Mouse (Mus musculus) splenic B cell, adult 2 months (primary cell): ENCODE results near the gene Fhdc1.

Experiments
- DNase-seq: peaks from one replicate; pipeline ENCODE4 v3.0.0-alpha.2; 2011; ENCODE audit warnings: low read depth, low spot score
- H3K27me3 ChIP-seq: 2 replicates; pipeline ENCODE4 v1.6.1; 2012; ENCODE audit warnings: mild to moderate bottlenecking, low read length, moderate library complexity, mixed read lengths; ENCODE audit not compliant: control insufficient read depth, poor library complexity, insufficient read depth, severe bottlenecking
- H3K36me3 ChIP-seq: 2 replicates; pipeline ENCODE4 v1.6.1; 2012; ENCODE audit warnings: mild to moderate bottlenecking, low read length, moderate library complexity, mixed read lengths; ENCODE audit not compliant: control insufficient read depth, poor library complexity, insufficient read depth, severe bottlenecking

Fhdc1 gene

DNA sequence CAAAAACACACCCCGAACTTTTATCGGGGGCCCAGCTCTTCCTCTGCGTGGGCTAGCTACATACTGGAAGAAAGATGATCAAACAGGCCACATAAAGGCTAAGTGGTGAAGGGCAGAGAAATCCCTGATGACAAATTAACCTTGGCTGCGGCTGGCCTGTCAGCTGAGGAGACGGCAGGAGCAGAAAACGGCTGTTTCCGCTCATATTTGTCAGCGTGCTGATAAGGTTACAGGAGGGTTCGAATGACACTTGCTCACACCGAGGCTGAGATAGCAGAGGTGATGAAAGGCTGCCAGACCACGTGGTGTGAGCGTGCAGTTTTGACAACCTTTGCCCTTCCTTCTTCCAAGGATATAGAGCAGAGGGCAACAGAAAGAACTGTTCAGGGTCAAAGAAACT is 19.3 kb downstream of the Fhdc1 start:
- DNase-seq, result no peak
- no peaks in the 10 kb centered on the region for H3K27me3 ChIP-seq
- H3K36me3 ChIP-seq, result no peaks in the 10 kb centered on the region

DNA sequence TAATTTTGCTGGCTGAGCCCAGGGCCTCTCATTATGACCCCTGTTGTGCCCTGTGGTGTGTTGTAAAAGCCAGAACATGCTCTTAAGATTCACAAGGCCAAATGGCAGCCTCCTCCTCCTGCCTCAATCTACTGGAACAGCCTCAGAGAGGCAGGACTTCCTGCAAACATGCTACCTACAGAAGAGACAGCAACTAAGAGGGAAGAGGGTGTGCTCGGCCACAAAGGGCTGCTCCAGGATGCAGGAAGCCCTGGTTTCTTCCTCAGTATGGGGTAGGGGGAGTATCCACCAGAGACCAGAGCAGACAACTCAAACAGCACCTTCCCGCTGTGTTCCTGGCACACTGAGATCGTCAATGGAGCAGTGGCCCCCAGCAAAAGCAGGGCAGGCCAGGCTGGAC is 19.7 kb downstream of the Fhdc1 start:
- DNase-seq, result no peak
- Histone ChIP-seq H3K27me3 (no peaks in the 10 kb centered on the region), H3K36me3 (no peaks in the 10 kb centered on the region)

DNA sequence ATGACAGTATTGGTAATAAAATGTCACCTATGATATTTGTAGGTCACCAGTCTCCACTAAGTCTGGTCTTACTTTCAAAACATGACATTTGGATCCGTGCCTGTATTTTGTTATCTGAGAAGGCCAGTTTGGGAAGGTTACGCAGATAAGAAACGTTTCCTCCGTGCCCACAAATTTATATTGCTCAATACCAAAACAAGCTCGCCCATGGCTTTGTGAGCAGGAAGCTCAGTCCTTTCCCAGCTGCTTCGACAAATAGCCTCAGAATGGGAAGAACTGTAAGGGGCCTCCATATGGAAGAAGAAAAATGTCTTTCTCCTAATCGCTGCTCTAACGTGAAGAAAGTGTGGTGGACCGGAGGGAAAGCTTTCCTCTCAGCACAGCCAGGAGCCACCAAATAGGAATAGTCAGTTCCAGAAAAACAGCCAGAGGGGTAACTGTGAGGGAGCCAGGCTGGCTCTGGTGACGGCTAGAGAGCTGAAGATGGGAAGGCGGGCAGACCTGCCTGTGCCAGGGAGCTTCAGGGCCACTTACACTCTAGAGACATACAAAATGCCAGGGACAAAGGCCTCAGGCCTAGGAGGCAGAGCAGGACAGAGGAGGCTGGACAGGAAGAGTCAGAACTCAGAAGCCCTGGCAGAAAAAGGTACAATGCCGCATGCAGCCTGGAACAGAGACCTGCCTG is 24.4 kb downstream of the Fhdc1 start:
- H3K27me3 ChIP-seq, result no peaks in the 10 kb centered on the region
- no peaks in the 10 kb centered on the region for H3K36me3 ChIP-seq
- DNase-seq, result no peak

DNA sequence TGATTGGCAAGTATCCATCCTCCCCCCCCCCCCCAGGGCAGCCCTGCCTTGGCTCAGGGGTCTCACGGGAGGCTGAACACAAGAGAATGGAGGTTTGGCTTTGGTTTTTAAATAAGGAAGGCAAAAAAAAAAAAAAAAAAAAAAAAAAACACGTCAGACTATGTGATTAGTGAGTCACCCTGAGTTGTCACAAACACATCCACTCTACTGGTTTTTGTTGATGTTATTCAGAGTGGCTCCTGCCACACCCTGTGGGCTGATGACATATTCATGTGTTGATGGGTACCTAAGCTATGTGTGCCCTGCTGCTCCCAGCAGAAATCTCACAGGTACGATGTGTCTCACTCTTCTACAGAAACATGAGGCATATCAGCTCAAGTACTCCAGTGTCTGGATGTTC is 29.6 kb downstream of the Fhdc1 start:
- DNase-seq, result no peak

DNA sequence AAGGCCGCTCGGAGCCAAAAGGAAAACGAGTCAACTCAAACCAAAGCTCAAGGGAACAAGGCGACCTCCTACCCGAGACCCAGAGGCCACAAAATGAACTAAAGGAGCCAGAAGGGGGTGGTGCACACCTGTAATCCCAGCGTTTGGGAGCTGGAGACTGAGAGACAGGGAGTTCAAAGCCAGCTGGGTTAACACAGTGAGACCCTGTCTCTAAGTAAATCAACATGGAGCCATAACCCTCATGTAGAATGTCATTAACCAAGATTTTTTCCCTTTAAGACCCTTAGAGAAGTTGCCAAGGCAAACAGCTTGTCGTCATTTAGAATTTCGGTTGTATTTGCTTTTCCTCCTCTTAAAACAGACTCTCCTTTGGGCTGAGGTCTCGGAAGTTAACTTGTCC is 31.2 kb downstream of the Fhdc1 start:
- Histone ChIP-seq H3K36me3 (no peaks in the 10 kb centered on the region), H3K27me3 (no peaks in the 10 kb centered on the region)
- DNase-seq, result no peak

More for the DNA sequence above, 29.6 kb downstream of the Fhdc1 start:
- Histone ChIP-seq H3K36me3 (no peaks in the 10 kb centered on the region), H3K27me3 (no peaks in the 10 kb centered on the region)

DNA sequence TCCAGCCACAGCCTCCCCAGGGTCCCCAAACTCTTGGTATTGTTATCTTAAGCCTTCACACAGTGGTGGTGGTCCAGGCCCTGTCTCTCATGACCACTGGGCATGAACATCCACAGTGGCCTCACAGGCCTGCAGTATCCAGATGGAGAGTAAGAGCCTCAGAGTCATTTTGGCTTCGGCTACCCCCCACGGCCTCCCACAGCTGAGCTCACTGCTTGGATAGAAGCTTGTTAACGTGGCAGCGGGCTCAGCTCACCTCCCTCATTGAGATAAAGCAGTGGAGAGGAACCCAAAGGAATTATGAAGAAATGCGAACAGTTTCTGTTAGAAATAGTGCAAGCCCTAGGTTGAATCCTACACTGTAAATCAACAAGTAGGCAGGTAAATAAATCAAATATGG is 32.4 kb downstream of the Fhdc1 start:
- DNase-seq, result no peak
- no peaks in the 10 kb centered on the region for H3K36me3 ChIP-seq

DNA sequence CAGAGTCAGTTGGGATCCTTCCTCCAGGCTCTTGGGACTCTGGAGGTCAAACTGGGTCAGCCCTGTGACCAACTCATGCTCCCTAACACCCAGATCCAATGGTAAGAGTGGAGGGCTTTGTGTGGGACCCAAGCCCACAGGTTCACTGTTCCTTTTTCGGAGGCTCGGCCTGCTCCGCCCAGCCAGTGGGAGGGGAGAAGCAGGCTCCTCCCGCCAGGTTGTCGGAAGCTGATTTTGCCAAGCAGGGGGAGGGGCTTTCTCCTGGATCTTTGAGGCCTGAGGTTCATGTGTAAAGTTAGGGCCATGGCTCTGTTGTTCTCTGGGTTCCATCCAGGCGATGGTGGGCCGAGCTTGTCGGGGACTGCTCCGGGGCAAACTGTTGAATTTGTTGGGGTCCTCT is 34.4 kb downstream of the Fhdc1 start:
- DNase-seq, result no peak
- no peaks in the 10 kb centered on the region for H3K36me3 ChIP-seq
- no peaks in the 10 kb centered on the region for H3K27me3 ChIP-seq

More for the DNA sequence above, 32.4 kb downstream of the Fhdc1 start:
- no peaks in the 10 kb centered on the region for H3K27me3 ChIP-seq

DNA sequence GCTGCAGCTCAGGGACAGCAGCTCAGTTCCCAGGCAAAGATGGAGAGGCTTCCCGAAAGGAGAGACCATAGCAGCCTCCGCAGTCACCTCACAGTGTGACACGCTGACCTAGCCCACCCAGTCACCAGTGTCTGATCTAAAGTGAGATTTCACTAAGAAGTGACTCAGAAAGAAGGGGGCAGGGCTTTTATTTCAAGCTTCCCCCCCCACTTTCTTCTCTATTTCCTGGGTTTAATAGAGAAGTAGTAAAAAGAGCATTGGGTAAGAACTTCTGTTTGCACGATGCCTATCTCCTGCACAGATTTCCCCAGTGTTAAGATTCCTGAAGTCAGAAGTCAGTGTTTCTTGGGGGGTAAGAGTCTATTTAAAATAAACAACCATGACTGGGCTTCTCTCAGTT is 37.3 kb downstream of the Fhdc1 start:
- H3K36me3 ChIP-seq, result no peaks in the 10 kb centered on the region

DNA sequence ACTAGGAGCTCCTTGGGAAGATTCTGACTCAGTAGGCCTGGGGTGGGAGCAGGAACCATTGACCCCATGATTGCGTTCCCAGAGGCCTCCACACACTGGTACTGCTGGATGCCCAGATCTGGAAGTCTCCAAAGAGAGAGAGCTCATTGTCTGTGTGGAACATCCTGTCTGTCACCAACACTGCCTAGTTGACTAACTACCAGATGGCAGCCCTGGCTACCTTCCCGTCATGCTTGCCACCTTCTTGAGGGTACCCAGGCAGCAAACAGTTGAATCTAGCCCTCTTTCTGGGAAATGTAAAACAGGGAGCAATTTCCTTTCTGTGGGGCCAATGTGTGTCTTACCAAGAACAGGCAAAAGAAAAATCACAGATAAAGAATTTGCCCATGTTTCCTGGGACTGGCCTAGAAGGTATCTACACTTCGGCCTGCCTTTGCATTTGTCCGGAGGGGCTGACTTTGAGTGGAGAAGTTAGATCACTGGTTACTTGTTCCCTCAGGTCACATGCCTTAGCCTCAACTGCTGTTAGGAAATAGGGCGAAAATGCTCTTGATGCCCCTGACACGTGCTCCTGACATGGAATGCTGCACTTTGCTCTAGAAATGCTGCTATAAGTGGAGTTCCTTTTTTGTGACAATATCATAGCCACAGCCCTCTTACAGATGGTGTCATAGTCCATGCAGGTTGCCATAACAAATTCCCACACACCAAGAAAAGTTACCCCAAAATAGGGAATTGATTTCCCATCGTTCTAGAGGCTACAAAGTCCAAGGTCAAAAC is 40.6 kb downstream of the Fhdc1 start:
- DNase-seq, result no peak
- H3K27me3 ChIP-seq, result no peaks in the 10 kb centered on the region
- no peaks in the 10 kb centered on the region for H3K36me3 ChIP-seq

More for the DNA sequence above, 37.3 kb downstream of the Fhdc1 start:
- DNase-seq, result no peak
- H3K27me3 ChIP-seq, result no peaks in the 10 kb centered on the region

DNA sequence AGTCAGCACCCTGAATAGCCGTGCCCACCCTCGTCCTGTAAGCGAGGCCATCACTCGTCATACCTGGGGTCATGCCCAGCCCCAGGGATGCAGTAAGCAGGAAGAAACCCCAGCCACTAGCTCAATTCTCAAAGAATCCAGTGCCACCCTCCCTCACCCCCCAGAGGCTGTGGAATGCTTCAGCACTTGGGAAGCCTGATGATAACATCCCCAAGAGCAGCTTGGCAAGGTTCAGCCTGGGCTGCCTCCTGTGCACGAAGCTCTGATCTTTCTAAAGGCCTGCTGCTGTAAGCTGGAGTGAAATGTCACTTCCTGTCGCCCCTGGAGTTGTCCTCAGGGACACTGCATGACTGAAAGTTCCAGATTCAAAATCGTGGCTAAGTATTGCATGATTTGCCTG is 41.4 kb downstream of the Fhdc1 start:
- DNase-seq, result no peak
- H3K27me3 ChIP-seq, result no peaks in the 10 kb centered on the region
- no peaks in the 10 kb centered on the region for H3K36me3 ChIP-seq

DNA sequence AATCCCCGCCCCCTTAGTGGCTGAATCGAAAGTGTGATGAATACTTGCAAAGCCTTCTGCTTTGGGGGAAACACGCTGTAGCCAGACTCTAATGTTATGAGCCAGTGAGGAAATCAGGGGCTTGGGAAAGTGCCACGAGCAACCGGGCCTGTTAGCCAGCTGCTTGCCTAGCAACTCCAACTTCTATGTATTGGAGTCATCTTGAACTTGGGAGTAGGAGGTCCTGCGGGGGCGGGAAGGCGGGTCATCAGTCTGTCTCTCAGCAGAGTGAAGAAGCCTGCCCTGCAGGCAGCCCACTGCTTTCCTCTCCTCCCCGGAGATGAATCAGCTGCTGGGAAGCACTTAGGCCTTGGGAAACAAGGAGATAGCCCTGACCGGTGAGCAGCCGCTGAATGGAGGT is 42.1 kb downstream of the Fhdc1 start:
- Histone ChIP-seq H3K27me3 (no peaks in the 10 kb centered on the region), H3K36me3 (no peaks in the 10 kb centered on the region)
- DNase-seq, result no peak

DNA sequence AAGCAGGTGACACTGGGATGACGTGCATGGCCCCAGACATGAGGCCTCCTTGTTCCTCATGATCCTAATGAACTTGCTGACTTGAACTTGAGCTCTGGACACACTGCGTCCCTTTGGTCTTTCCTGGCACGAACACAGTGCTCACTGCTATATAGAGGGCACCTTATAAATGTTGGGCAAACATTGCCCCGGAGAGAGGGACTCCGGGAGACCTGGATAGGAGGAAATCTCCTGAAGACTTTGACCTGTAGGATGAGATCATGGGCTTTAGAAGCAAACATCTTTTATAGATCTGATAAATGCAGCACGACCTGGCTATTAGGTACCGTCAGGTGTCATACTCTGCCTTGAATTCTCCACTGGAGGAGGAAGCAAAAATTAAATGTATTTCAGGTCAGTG is 43.3 kb downstream of the Fhdc1 start:
- H3K27me3 ChIP-seq, result no peaks in the 10 kb centered on the region
- no peaks in the 10 kb centered on the region for H3K36me3 ChIP-seq
- no peak for DNase-seq

DNA sequence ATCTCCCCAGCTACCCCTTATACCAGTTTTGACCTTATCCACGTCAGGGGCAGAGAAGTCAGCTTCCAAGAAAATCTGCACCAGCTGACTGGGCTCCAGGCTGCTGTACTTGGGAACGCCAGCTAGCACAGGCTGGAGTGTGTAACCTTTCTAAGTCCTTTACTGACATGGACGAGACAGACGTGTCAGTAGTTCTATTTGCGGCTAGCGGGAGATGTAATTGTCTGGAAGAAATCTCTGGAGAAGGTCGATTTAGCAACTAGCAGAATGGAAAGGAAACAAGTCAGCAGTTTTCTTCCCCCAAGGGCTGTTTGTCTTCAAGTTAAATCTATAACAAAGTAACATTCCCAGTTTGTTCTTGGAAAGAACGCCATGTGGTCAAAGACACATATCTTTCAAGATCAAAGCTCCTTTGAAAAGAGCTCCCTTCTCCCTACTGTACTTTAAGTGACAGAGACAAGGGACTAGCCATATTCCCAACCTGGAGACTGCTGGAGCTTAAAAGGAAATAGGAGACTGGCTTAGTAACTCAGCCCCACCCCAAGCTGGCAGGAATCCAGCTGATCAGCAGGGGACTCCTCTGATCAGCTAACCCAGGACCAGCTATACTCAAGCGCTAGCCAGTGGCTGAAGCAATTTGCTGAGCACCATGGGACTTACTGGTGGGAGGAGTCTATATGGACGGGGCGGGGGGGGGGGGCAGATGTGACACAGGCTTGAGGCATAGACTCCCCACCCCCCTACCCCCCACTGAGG is 44.8 kb downstream of the Fhdc1 start:
- no peaks in the 10 kb centered on the region for H3K36me3 ChIP-seq
- no peaks in the 10 kb centered on the region for H3K27me3 ChIP-seq
- no peak for DNase-seq

DNA sequence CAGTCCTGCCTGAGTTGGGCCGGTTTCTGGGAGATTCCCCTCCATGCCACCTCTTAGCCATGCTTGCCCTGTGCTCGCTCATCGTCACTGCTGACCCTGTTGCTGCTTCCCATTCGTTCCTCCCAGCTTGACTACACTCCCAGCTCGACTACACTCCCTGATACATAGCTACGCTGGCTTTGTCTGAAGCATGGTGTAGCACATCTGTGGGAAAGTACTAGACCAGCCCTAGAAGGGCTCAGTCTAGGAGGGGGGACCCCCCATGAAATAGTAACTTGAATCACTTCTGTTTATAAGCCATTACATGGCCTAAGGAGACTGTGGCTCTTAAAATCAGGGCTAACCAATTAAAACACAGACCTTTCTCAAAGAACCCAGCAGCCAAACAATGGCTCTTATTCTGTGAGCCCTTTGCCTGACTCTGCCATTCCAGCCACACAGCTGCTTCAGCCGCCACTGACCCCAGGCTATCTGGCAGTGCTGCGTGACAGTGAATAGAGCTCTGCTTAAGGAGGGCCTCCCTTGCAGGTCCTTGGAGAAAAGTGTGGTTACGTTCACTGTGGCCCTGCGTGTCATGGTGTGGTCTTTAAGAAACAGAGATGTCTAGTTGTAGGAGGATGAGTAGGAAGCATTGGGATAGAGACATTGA is 47.3 kb downstream of the Fhdc1 start:
- no peak for DNase-seq
- H3K27me3 ChIP-seq, result no peaks in the 10 kb centered on the region
- no peaks in the 10 kb centered on the region for H3K36me3 ChIP-seq

DNA sequence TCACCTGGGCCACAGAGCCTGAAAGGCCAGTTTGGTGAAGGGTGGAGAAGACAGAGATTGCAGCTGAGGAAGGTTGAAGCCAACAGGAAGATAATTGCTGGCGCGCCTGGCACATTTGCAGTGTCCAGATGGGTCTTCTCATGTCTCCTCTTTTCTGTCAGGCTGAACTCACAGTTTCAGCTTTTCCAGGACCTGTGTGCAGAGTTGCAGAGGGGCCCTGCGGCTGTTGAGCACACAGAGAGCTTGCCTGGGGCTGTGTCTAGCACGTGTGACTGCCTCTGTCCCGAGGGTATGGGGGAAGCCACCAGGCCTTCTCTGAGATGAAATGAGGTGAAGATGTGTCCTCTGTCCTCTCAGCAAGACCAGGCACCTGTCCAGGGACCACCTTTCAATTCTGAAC is 49.0 kb downstream of the Fhdc1 start:
- DNase-seq, result no peak
- no peaks in the 10 kb centered on the region for H3K27me3 ChIP-seq
- no peaks in the 10 kb centered on the region for H3K36me3 ChIP-seq
